Mouse (Mus musculus) hindbrain, postnatal 0 days (tissue): ENCODE results near the gene Gdpgp1. TPM values are rescaled to one million over a fixed set of nuclear protein-coding genes. Genes with fewer than 3 reads are reported as not detected.

Experiments
- ATAC-seq: fragments of 200-750 bp; cut with Nextera tagmentation; 2 replicates; pipeline ENCODE4 v1.8.0; 2017; ENCODE audit warnings: mild to moderate bottlenecking, moderate TSS enrichment, moderate library complexity
- DNase-seq: peaks from one replicate; pipeline ENCODE4 v3.0.0-alpha.2; 2015; ENCODE audit warnings: low spot score
- H3K27ac ChIP-seq: fragments of 300-500 bp; sonication (generic); 2 replicates; pipeline ENCODE4 v1.5.1; 2014; ENCODE audit warnings: mild to moderate bottlenecking
- H3K27me3 ChIP-seq: fragments of 300-500 bp; sonication (generic); 2 replicates; pipeline ENCODE4 v1.6.1; 2014; ENCODE audit warnings: low read length, mixed read lengths; ENCODE audit not compliant: insufficient read depth
- H3K36me3 ChIP-seq: fragments of 300-500 bp; sonication (generic); 2 replicates; pipeline ENCODE4 v1.6.1; 2014; ENCODE audit warnings: low read length, mixed read lengths; ENCODE audit not compliant: insufficient read depth
- H3K4me1 ChIP-seq: fragments of 300-500 bp; sonication (generic); 2 replicates; pipeline ENCODE4 v1.6.1; 2014; ENCODE audit warnings: antibody characterized with exemption, low read length, mixed read lengths; ENCODE audit not compliant: insufficient read depth
- H3K4me2 ChIP-seq: fragments of 300-500 bp; sonication (generic); 2 replicates; pipeline ENCODE4 v1.6.1; 2014; ENCODE audit warnings: low read depth, mild to moderate bottlenecking, low read length, moderate library complexity, mixed read lengths
- H3K4me3 ChIP-seq: fragments of 300-500 bp; sonication (generic); 2 replicates; pipeline ENCODE4 v1.5.1; 2014; ENCODE audit warnings: low read length
- H3K9ac ChIP-seq: fragments of 300-500 bp; sonication (generic); replicated peaks from 2 replicates; pipeline ENCODE4 v1.6.1; 2014; ENCODE audit warnings: mild to moderate bottlenecking, low read length, moderate library complexity, mixed read lengths
- H3K9me3 ChIP-seq: fragments of 300-500 bp; sonication (generic); 2 replicates; pipeline ENCODE4 v1.6.1; 2016; ENCODE audit warnings: low read length, mixed read lengths
- CTCF ChIP-seq: IDR thresholded peaks from 2 replicates; pipeline ENCODE4 v1.5.1; 2016; ENCODE audit warnings: antibody characterized with exemption, control low read depth, low read depth
- WGBS: fragments of 180-500 bp; shearing (Covaris S2); extraction: QIAGEN DNeasy Blood & Tissue Kit; methylation state at CpG from one replicate; pipeline ENCODE4 v1.1.7; 2014; 5-methylcytosine and 5-hydroxymethylcytosine counted together
- polyA plus RNA-seq: library from polyadenylated mRNA; unstranded; fragments of >200 nt; fragmentation: Nextera tagmentation; extraction: Ambion mirVana; gene quantifications from 2 replicates; pipeline ENCODE4 v1.2.1, GENCODE M21; 2015
- total RNA-seq: library from RNA; depleted of rRNA; stranded (reverse); fragments of >200 nt; gene quantifications from 2 replicates; pipeline ENCODE4 v1.2.3, GENCODE M21; 2014

The Gdpgp1 gene
- total and polyA plus RNA-seq, 2 experiments from 2014 or later: 2.8 to 6.8 TPM

DNA sequence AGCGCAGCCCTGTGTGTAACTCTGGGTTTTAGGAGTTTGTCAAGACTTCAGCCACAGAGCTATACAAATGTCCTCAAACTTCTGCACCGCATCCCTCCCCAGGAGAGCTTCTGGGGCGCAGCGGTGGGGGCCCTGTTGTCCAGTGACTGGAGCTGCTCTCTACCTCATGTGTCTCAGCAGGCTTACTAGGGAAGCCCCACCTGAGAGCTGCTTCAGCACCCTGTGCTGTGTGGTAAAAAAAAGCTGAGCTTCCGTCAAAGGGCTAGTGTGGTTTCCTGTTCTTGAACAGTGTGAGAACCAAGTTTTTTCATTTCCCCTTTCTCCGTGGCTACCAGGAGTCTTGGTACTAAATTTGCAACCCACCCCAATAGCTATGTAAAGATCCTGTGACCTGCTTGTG is 23.0 kb upstream of the Gdpgp1 start:
- DNase-seq: no peak
- Histone ChIP-seq H3K36me3 (0 out of 2 replicates have a peak, but pooled peaks cover 6% of the 10 kb centered on the region), H3K4me3 (no peak overlapping the region), H3K27ac (no peak overlapping the region), H3K4me2 (no peak overlapping the region), H3K9me3 (no peaks in the 10 kb centered on the region), H3K27me3 (no peaks in the 10 kb centered on the region), H3K4me1 (peaks cover 12% of the 10 kb centered on the region; the same call in 1 of the 2 replicates), H3K9ac (no peak overlapping the region)
- TF ChIP-seq CTCF: no peak
- no peak for ATAC-seq
- 81% methylated on average over 6 of the region's 6 CpGs for WGBS

- H3K4me2 ChIP-seq: no peak overlapping the region
- 79% methylated on average over 4 of the region's 4 CpGs for WGBS
- no peak for ATAC-seq
- H3K27ac ChIP-seq: no peak overlapping the region
- TF ChIP-seq CTCF: no peak
- H3K9me3 ChIP-seq: no peaks in the 10 kb centered on the region
- DNase-seq: no peak
- H3K27me3 ChIP-seq: no peaks in the 10 kb centered on the region
- H3K4me1 ChIP-seq: peaks cover 12% of the 10 kb centered on the region; the same call in 1 of the 2 replicates
- H3K4me3 ChIP-seq: no peak overlapping the region
- no peak overlapping the region for H3K9ac ChIP-seq
- H3K36me3 ChIP-seq: peaks cover 6% of the 10 kb centered on the region; the same call in 1 of the 2 replicates
Observed at GRCm38 (mm10) chr7:80210982-80211381, 21.7 kb upstream of the Gdpgp1 start.

- no peak for ATAC-seq
- no peak overlapping the region for H3K27ac ChIP-seq
- H3K27me3 ChIP-seq: no peaks in the 10 kb centered on the region
- H3K9me3 ChIP-seq: no peaks in the 10 kb centered on the region
- no peak for DNase-seq
- H3K4me1 ChIP-seq: peaks cover 5% of the 10 kb centered on the region; the same call in 1 of the 2 replicates
- 75% methylated on average over 7 of the region's 7 CpGs for WGBS
- H3K9ac ChIP-seq: no peak overlapping the region
- no peak for TF ChIP-seq CTCF
- H3K4me2 ChIP-seq: no peak overlapping the region
- H3K4me3 ChIP-seq: no peak overlapping the region
- H3K36me3 ChIP-seq: peaks cover 12% of the 10 kb centered on the region
Observed at GRCm38 (mm10) chr7:80213604-80214003, 19.1 kb upstream of the Gdpgp1 start.

- Histone ChIP-seq H3K4me2 (no peak overlapping the region), H3K27me3 (no peaks in the 10 kb centered on the region), H3K27ac (no peak overlapping the region), H3K9me3 (no peaks in the 10 kb centered on the region), H3K4me3 (no peak overlapping the region), H3K4me1 (no peaks in the 10 kb centered on the region), H3K9ac (no peak overlapping the region), H3K36me3 (peaks cover 21% of the 10 kb centered on the region)
- DNase-seq: no peak
- WGBS: 81% methylated on average over 8 of the region's 8 CpGs
- ATAC-seq: no peak
- TF ChIP-seq CTCF: no peak
Observed at GRCm38 (mm10) chr7:80214459-80214858, 18.2 kb upstream of the Gdpgp1 start.

DNA sequence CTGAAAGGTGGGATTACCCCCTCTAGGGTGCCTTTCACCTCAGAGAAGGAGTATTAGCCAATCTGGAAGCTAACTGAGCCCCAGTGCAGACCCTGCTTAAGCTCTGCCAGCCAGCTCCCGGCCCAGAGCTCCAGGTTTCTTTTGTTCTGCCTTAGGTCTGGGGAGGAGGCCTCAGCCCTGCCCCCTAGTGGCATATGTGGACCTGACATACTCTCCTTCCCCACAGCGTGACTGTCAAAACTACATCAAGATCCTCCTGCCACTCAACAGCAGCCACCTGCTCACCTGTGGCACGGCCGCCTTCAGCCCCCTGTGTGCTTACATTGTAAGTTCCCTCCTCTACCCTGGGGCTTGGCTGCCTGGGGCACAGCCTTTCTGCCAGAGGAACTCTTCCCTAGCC is 17.3 kb upstream of the Gdpgp1 start:
- no peak overlapping the region for H3K9ac ChIP-seq
- H3K9me3 ChIP-seq: no peaks in the 10 kb centered on the region
- WGBS: 10% methylated on average over 4 of the region's 4 CpGs
- no peak overlapping the region for H3K4me2 ChIP-seq
- ATAC-seq: peak; percentile 74
- peak; percentile 91 for TF ChIP-seq CTCF
- H3K36me3 ChIP-seq: peaks cover 29% of the 10 kb centered on the region
- no peak overlapping the region for H3K4me3 ChIP-seq
- H3K27me3 ChIP-seq: no peaks in the 10 kb centered on the region
- H3K4me1 ChIP-seq: no peaks in the 10 kb centered on the region
- DNase-seq: peak; percentile 89
- peak overlapping the region; percentile 51; the same call in 1 of the 2 replicates for H3K27ac ChIP-seq

GRCm38 (mm10) chr7:80216566-80216965 is 16.1 kb upstream of the Gdpgp1 start:
- H3K4me1 ChIP-seq: no peaks in the 10 kb centered on the region
- H3K9ac ChIP-seq: no peak overlapping the region
- H3K27ac ChIP-seq: peak overlapping the region; percentile 26; the same call in 1 of the 2 replicates
- H3K4me3 ChIP-seq: no peak overlapping the region
- peak; percentile 87 for ATAC-seq
- 46% methylated on average over 8 of the region's 8 CpGs for WGBS
- H3K9me3 ChIP-seq: no peaks in the 10 kb centered on the region
- DNase-seq: peak; percentile 89
- H3K27me3 ChIP-seq: no peaks in the 10 kb centered on the region
- peaks cover 41% of the 10 kb centered on the region for H3K36me3 ChIP-seq
- peak; percentile 57 for TF ChIP-seq CTCF
- no peak overlapping the region for H3K4me2 ChIP-seq

- WGBS: 95% methylated on average over 9 of the region's 9 CpGs
- no peak overlapping the region for H3K4me3 ChIP-seq
- no peak for DNase-seq
- TF ChIP-seq CTCF: no peak
- ATAC-seq: no peak
- H3K36me3 ChIP-seq: peaks cover 38% of the 10 kb centered on the region
- H3K4me2 ChIP-seq: no peak overlapping the region
- H3K9ac ChIP-seq: no peak overlapping the region
- no peak overlapping the region for H3K27ac ChIP-seq
- H3K9me3 ChIP-seq: no peaks in the 10 kb centered on the region
- H3K4me1 ChIP-seq: no peaks in the 10 kb centered on the region
- no peaks in the 10 kb centered on the region for H3K27me3 ChIP-seq
Observed at GRCm38 (mm10) chr7:80218666-80219065, 14.0 kb upstream of the Gdpgp1 start.
